Mouse (Mus musculus) bone marrow, adult 2 months (tissue): ENCODE data around the gene Epb41l2. TPM values are rescaled to one million over a fixed set of nuclear protein-coding genes. Genes with fewer than 3 reads are reported as not detected.

ENCODE experiments used
- H3K27ac ChIP-seq: fragments of 200-500 bp; 2 replicates; pipeline ENCODE4 v1.5.1; 2012; ENCODE audit warnings: low read depth, mild to moderate bottlenecking, control low read depth, inconsistent platforms, low read length; ENCODE audit not compliant: control insufficient read depth, poor library complexity, insufficient read depth
- H3K4me1 ChIP-seq: fragments of 200-500 bp; 2 replicates; pipeline ENCODE4 v1.6.1; 2011; ENCODE audit warnings: low read length; ENCODE audit not compliant: control insufficient read depth, insufficient read depth
- H3K4me3 ChIP-seq: fragments of 200-500 bp; replicated peaks from 2 replicates; pipeline ENCODE3; 2011; ENCODE audit warnings: mild to moderate bottlenecking, low read depth, low read length, control low read depth; ENCODE audit not compliant: control insufficient read depth
- CTCF ChIP-seq: fragments of 200-500 bp; IDR thresholded peaks from 2 replicates; pipeline ENCODE4 v1.5.1; 2011; ENCODE audit warnings: low read length, control low read depth; ENCODE audit not compliant: control insufficient read depth, insufficient read depth
- POLR2A ChIP-seq: fragments of 200-500 bp; IDR thresholded peaks from 2 replicates; pipeline ENCODE4 v1.6.1; 2011; ENCODE audit warnings: low read depth, mild to moderate bottlenecking, control low read depth, low read length, borderline replicate concordance; ENCODE audit not compliant: control insufficient read depth
- WGBS: fragments of 180-500 bp; shearing (Covaris S2); methylation state at CpG from one replicate; pipeline ENCODE4 v1.1.7; 2018; 5-methylcytosine and 5-hydroxymethylcytosine counted together
- polyA plus RNA-seq: library from polyadenylated mRNA; stranded (reverse); fragments of >200 nt; gene quantifications from 2 replicates; pipeline ENCODE4 v1.2.4, GENCODE M21; 2011; ENCODE audit warnings: low replicate concordance; ENCODE audit not compliant: missing spikeins, insufficient read depth, insufficient read length

Epb41l2 gene
- polyA plus RNA-seq, 1 experiment: 34.9 TPM

DNA sequence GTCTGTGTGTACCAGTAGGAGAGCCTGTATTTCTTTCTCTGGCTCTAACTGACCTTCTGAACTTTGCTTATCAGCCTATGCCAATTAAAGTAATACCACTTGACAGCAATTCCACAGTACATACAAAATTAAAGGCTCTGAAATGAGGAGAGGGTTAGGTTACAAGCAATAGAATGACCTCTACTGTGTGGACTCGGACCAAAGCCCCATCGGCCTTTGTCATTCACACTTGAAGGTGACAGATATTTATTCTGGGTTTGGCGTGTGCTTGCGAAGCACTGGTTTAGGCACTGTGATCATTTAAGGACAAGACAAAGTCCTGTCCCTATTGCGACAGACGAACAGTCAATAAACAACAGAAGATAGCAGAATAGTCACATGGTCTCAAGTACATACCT lies 180.2 kb downstream of the Epb41l2 start:
- Histone ChIP-seq H3K4me1 (no peaks in the 10 kb centered on the region), H3K27ac (no peak overlapping the region), H3K4me3 (no peak overlapping the region)
- no peak for TF ChIP-seq POLR2A
- TF ChIP-seq CTCF: no peak
- 85% methylated on average over 6 of the region's 6 CpGs for WGBS

DNA sequence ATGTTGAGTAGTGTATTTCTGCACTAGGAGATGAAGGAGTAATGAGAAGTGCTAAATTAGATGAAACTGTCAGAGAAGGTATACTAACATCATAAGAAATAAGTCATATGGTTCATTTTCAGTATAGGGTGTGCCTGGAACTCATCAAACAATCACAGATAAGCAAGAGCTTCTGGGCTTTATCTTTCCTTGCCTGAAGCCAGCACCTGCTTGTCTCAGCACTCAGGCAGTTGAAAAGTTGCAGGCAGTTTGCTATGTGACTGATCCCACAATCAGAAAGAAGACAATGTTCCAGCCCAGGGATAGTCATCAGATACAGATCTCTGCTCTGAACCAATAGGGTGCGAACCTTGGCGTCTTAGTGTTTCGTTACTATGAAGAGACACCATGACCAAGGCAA lies 181.5 kb downstream of the Epb41l2 start:
- 90% methylated on average over 3 of the region's 3 CpGs for WGBS
- Histone ChIP-seq H3K27ac (no peak overlapping the region), H3K4me1 (no peaks in the 10 kb centered on the region), H3K4me3 (no peak overlapping the region)
- no peak for TF ChIP-seq CTCF

DNA sequence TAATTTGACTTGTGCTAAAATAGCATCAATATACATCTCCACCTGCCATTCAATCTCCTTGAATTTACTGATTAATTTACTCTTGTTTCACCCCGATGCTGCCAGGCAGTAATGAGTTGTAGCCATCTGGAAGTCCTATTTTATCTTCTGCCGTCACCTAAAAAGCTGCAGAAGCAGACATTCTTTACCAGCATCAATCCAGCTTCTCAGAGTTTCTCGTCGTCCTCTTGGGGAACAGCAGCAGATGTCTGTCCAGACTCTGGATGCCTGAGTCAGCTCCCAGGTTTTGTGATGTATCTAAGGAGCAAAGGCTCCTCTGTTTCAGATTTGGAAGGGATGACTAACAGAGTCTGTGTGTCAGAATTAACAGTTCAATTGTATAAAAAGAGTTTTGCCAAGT lies 193.3 kb downstream of the Epb41l2 start:
- Histone ChIP-seq H3K27ac (no peak overlapping the region), H3K4me1 (no peaks in the 10 kb centered on the region; the same call in 1 of the 2 replicates), H3K4me3 (no peak overlapping the region)
- 77% methylated on average over 4 of the region's 4 CpGs for WGBS
- TF ChIP-seq CTCF (no peak), POLR2A (no peak)

DNA sequence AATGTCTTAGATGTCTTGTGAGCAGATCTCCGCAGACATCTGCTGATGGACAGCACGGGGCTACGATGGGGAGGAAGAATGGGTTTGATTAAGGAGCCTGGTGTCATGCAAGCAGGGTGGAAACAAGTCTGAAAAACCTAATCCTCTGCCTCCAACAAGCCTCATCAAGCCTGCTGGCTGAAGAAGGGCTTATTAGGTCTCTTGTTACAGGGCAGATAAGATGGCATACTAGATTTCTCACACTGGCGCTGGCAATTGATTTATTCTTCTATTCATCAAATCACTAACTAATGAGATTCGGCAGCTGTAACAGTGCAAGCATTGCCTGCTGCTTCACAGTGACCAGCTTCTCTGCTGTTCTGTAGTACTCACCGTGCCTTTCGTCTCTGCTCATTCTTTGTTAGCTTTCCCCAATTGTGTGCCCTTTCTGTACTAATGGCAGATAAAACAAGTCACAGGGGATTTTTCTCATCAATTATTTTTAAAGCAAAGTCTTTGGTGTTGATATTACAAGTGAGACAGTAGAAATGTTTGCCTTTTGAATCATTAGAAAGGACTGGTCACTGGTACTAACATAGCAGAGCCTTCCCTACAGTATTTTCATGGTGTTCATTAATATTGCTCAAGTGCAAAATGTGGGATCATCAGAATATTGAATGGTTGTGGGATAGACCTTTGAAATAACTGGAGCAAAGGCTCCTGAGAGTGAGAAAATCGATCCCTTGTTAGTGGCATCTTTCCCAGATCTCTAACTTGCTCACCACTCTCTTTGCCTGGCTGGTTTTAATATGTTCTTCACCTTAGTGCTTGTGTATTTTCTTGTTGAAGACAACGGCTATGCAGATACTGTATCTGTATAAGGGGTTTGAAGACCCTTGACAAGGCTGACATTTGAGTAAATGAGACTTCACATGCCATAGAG lies 212.0 kb downstream of the Epb41l2 start:
- Histone ChIP-seq H3K27ac (no peak overlapping the region), H3K4me1 (no peaks in the 10 kb centered on the region), H3K4me3 (no peak overlapping the region)
- TF ChIP-seq CTCF (no peak), POLR2A (no peak)
- 81% methylated on average over 9 of the region's 9 CpGs for WGBS

Other genes starting within 250 kb of the Epb41l2 start
- 35.8 and 64.2 TPM in 2 replicates for gene Akap7, start 51.9 kb upstream of the Epb41l2 start, polyA plus RNA-seq
- not detected in 2 replicates for gene Smlr1, start 176.5 kb downstream of the Epb41l2 start, polyA plus RNA-seq